Mouse (Mus musculus) limb, embryonic 11.5 days (tissue): ENCODE measurements at regions not wholly inside any gene's neighbourhood (a gene's known extent, or its start where the extent isn't known, plus 50 kb on each side); places are given as distances from the start of the nearest gene placed in this dataset.

Experiments used
- ATAC-seq: fragments of 200-750 bp; cut with Nextera tagmentation; 2 replicates; pipeline ENCODE4 v1.8.0; 2017; ENCODE audit warnings: low read depth; ENCODE audit not compliant: insufficient number of reproducible peaks, low FRiP score, low TSS enrichment
- DNase-seq: peaks from one replicate; pipeline ENCODE4 v3.0.0-alpha.2; 2015; ENCODE audit warnings: low spot score
- H3K27ac ChIP-seq: fragments of 300-500 bp; sonication (generic); replicated peaks from 2 replicates; pipeline ENCODE4 v1.5.1; 2014; ENCODE audit warnings: low read depth, mild to moderate bottlenecking, low read length
- H3K27me3 ChIP-seq: fragments of 300-500 bp; sonication (generic); 2 replicates; pipeline ENCODE4 v1.6.1; 2014; ENCODE audit warnings: mild to moderate bottlenecking, low read length, mixed read lengths; ENCODE audit not compliant: control insufficient read depth, insufficient read depth
- H3K36me3 ChIP-seq: fragments of 300-500 bp; sonication (generic); 2 replicates; pipeline ENCODE4 v1.6.1; 2014; ENCODE audit warnings: mild to moderate bottlenecking, low read length, moderate library complexity, mixed read lengths; ENCODE audit not compliant: control insufficient read depth, insufficient read depth
- H3K4me1 ChIP-seq: fragments of 300-500 bp; sonication (generic); 2 replicates; pipeline ENCODE4 v1.6.1; 2014; ENCODE audit warnings: low read length, mixed read lengths; ENCODE audit not compliant: control insufficient read depth, insufficient read depth
- H3K4me2 ChIP-seq: fragments of 300-500 bp; sonication (generic); 2 replicates; pipeline ENCODE4 v1.6.1; 2014; ENCODE audit warnings: low read depth, mild to moderate bottlenecking, moderate library complexity; ENCODE audit not compliant: severe bottlenecking
- H3K4me3 ChIP-seq: fragments of 300-500 bp; sonication (generic); 2 replicates; pipeline ENCODE4 v1.5.1; 2014; ENCODE audit warnings: low read depth, low read length
- H3K9ac ChIP-seq: fragments of 300-500 bp; sonication (generic); 2 replicates; pipeline ENCODE4 v1.6.1; 2014; ENCODE audit warnings: mild to moderate bottlenecking, low read length
- H3K9me3 ChIP-seq: fragments of 300-500 bp; sonication (generic); 2 replicates; pipeline ENCODE4 v1.6.1; 2016; ENCODE audit warnings: low read length; ENCODE audit not compliant: control insufficient read depth
- WGBS: fragments of 180-500 bp; shearing (Covaris S2); extraction: QIAGEN DNeasy Blood & Tissue Kit; methylation state at CpG from one replicate; pipeline ENCODE4 v1.1.7; 2014; 5-methylcytosine and 5-hydroxymethylcytosine counted together

DNA sequence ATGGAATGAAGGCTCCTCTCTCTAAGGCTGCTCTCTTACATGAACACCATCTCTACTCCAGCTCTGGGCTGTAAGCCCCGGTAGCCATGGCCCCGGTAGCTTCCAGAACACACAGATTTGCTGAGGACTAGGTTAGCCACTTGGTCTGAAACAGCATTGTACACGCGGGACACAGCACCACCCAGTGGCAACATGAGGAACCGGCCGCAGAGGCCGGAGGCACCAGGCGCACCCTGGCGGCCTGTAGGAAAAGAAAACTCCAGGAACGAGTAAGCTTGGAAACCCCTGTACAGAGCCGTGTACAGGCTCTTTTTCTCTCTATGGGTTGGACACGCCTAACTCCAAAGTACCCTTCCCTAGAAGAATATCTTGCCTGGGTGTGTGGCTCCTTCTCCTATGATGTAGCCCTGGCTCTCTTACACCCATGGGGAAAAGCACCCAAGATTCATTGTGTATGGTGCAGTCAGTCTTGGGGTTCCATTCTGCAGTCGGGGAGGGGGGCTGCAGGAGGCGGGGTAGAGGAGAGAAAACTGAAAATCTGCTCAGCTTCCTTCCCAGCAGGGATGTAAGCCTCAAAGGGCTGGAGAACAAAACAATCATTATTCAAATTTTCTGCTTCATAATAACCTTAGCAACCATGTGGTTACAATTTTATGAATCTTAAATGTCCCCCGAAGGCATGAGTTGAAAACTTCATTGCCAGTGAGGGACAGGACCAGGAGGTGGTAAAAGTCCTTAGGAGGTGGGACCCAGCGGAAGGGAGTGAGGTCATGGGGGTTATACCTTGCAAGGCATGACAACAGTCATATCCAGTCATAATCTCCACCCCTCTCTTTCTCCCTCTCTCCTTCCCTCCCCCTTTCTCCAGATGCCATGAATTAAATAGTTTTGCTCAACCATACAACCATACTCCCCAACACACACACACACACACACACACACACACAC lies 92.6 kb downstream of the Ier5 start:
- peak; percentile 70 for ATAC-seq
- DNase-seq = peak; percentile 92
- no peak overlapping the region for H3K4me3 ChIP-seq
- no peaks in the 10 kb centered on the region for H3K36me3 ChIP-seq
- H3K9ac ChIP-seq = no peak overlapping the region
- no peak overlapping the region for H3K4me2 ChIP-seq
- no peaks in the 10 kb centered on the region for H3K9me3 ChIP-seq
- H3K27me3 ChIP-seq = no peaks in the 10 kb centered on the region
- 20% methylated on average over 16 of the region's 16 CpGs for WGBS
- no peaks in the 10 kb centered on the region for H3K4me1 ChIP-seq
- no peak overlapping the region for H3K27ac ChIP-seq

DNA sequence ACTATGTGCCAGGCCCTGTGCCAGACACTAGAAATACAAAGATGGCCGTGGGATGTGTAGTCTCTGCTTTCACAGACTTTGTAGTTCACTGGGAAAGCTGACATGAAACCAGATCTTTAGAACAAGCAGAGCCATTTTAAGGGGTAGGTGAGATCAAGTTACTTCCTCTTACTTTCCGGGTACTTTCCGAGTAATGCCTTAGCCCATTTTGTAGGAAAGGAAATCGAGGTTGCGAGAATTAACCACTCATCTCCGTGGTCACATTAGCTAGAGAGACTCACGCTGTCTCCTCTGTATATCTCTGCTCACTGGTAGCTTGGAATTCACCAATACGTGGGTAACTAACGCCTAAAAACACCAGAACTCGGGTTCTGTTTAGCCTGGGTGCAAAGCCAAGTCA lies 93.3 kb downstream of the Ier5 start:
- Histone ChIP-seq H3K4me2 (no peak overlapping the region), H3K4me3 (no peak overlapping the region), H3K27me3 (no peaks in the 10 kb centered on the region), H3K36me3 (no peaks in the 10 kb centered on the region), H3K9me3 (no peaks in the 10 kb centered on the region), H3K9ac (no peak overlapping the region), H3K4me1 (no peaks in the 10 kb centered on the region), H3K27ac (no peak overlapping the region)
- DNase-seq = no peak
- no peak for ATAC-seq
- WGBS = 85% methylated on average over 10 of the region's 10 CpGs

GRCm38 (mm10) chr1:155000301-155000700 lies 99.1 kb downstream of the Ier5 start:
- Histone ChIP-seq H3K4me1 (peaks cover 5% of the 10 kb centered on the region; the same call in 1 of the 2 replicates), H3K27ac (no peak overlapping the region), H3K27me3 (no peaks in the 10 kb centered on the region), H3K36me3 (no peaks in the 10 kb centered on the region), H3K9ac (no peak overlapping the region), H3K4me2 (no peak overlapping the region), H3K9me3 (no peaks in the 10 kb centered on the region), H3K4me3 (no peak overlapping the region)
- ATAC-seq (no peak), DNase-seq (no peak)

DNA sequence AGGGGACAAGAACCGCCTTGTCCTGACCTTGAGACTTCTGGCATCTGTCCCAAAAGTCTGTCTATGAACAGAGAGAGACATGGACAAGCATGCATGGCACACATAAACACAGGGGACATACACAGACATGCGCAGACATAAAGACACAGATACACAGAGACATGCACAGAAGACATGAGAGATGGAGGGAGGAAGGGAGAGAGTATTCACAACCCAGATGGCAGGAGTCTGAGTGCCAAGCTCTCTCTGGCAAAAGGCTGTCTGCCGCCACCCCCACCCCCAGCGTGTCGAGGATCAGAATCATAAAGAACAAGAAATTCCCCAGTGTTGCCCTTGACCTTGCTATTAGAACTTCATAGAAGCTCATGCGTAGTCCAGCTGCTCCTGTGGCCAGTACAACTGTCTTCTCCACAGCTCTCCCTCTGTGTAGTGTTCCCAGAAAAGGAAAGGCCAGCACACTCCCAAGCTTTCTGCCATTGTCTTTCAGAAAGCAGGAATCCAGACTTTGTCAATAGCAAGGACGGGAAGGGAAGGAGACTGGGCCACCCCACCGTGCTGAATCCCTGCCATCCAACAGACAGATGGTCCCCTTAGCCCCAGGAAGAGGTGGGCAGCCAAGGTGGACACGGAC lies 99.8 kb downstream of the Ier5 start:
- H3K27ac ChIP-seq = no peak overlapping the region
- whole genome bisulfite sequencing = 85% methylated on average over 9 of the region's 9 CpGs
- H3K36me3 ChIP-seq = no peaks in the 10 kb centered on the region
- H3K9me3 ChIP-seq = no peaks in the 10 kb centered on the region
- DNase-seq (no peak), ATAC-seq (no peak)
- H3K4me3 ChIP-seq = no peak overlapping the region
- H3K9ac ChIP-seq = no peak overlapping the region
- no peak overlapping the region for H3K4me2 ChIP-seq
- H3K4me1 ChIP-seq = peaks cover 6% of the 10 kb centered on the region; the same call in 1 of the 2 replicates
- H3K27me3 ChIP-seq = no peaks in the 10 kb centered on the region

GRCm38 (mm10) chr1:154995778-154996390 lies 103.6 kb downstream of the Ier5 start:
- DNase-seq (no peak), ATAC-seq (peak; percentile 21; the same call in 1 of the 2 replicates)
- H3K36me3 ChIP-seq = no peaks in the 10 kb centered on the region
- WGBS = 66% methylated on average over 9 of the region's 9 CpGs
- 0 out of 2 replicates have a peak overlapping the region, but pooled peaks have one; percentile 8 for H3K27ac ChIP-seq
- no peak overlapping the region for H3K9ac ChIP-seq
- H3K4me1 ChIP-seq = peaks cover 6% of the 10 kb centered on the region; the same call in 1 of the 2 replicates
- no peaks in the 10 kb centered on the region for H3K9me3 ChIP-seq
- no peak overlapping the region for H3K4me2 ChIP-seq
- no peaks in the 10 kb centered on the region for H3K27me3 ChIP-seq
- no peak overlapping the region for H3K4me3 ChIP-seq

- H3K27me3 ChIP-seq = no peaks in the 10 kb centered on the region
- no peaks in the 10 kb centered on the region for H3K9me3 ChIP-seq
- DNase-seq = no peak
- no peak overlapping the region for H3K27ac ChIP-seq
- no peak overlapping the region for H3K9ac ChIP-seq
- peaks cover 6% of the 10 kb centered on the region; the same call in 1 of the 2 replicates for H3K4me1 ChIP-seq
- no peak overlapping the region for H3K4me2 ChIP-seq
- no peak for ATAC-seq
- H3K4me3 ChIP-seq = no peak overlapping the region
- no peaks in the 10 kb centered on the region for H3K36me3 ChIP-seq
- WGBS = 83% methylated on average over 21 of the region's 21 CpGs
These were observed 105.2 kb downstream of the Ier5 start for GRCm38 (mm10) chr1:154993927-154994856.

- H3K9ac ChIP-seq = no peak overlapping the region
- no peaks in the 10 kb centered on the region for H3K36me3 ChIP-seq
- no peak overlapping the region for H3K4me2 ChIP-seq
- no peak overlapping the region for H3K4me3 ChIP-seq
- no peaks in the 10 kb centered on the region for H3K9me3 ChIP-seq
- H3K4me1 ChIP-seq = no peaks in the 10 kb centered on the region
- ATAC-seq (no peak), DNase-seq (no peak)
- WGBS = 91% methylated on average over 7 of the region's 7 CpGs
- H3K27me3 ChIP-seq = no peaks in the 10 kb centered on the region
- H3K27ac ChIP-seq = no peak overlapping the region
These were observed 99.0 kb upstream of the Cacna1e start for GRCm38 (mm10) chr1:154983325-154983724.

DNA sequence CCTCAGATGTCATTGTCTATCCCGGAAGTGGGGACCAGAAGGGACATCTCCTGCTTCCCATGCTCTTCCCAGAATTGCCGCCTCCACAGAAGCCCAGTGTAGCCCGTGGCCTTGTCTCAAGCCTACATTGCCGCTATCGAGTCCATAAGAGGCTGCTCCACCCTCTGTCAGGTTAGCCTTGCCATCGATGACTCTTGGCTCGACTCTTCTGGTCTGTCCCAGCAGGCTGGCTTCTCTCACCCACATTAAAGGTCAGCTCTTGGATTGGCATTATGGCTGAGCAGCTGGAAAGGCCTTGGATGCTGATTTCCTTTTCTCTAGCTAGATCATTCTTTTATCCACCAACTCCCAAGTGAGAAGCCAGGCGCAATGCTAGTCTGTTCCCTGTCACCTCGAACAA lies 98.5 kb upstream of the Cacna1e start:
- Histone ChIP-seq H3K27ac (no peak overlapping the region), H3K9me3 (no peaks in the 10 kb centered on the region), H3K36me3 (no peaks in the 10 kb centered on the region), H3K4me1 (no peaks in the 10 kb centered on the region), H3K4me2 (no peak overlapping the region), H3K27me3 (no peaks in the 10 kb centered on the region), H3K9ac (no peak overlapping the region), H3K4me3 (no peak overlapping the region)
- ATAC-seq = no peak
- WGBS = 91% methylated on average over 9 of the region's 9 CpGs
- no peak for DNase-seq
